19 mouse cellular contexts compared by ENCODE assay signal in genomic region chr3:92024541-92024940, GRCm38 (mm10). TPM values are rescaled to one million over a fixed set of nuclear protein-coding genes. Genes with fewer than 3 reads are reported as not detected.
DNase-seq lines count a peak whose midpoint lies in the region; ATAC-seq and TF ChIP-seq lines count a peak whose summit lies in the region.
"Not testable (repeated sequence)": the region's sequence is repeated elsewhere in the genome, so short reads cannot be mapped to it uniquely, and the experiment has no call there.
"Had no signal": no experiment of that assay in that cellular context is flagged by ENCODE, and none has a peak within 500 bp of the region (broad histone marks: within the 10 kb centered on the region; RNA-seq: fewer than 3 reads in every experiment).

No protein-coding gene starts in this region.

- not testable (repeated sequence) for H3K27me3 ChIP-seq in ES-Bruce4 (ENCODE audit: control insufficient read depth, insufficient read depth, low read length, poor library complexity, severe bottlenecking); forebrain, embryonic 12.5 days; heart, embryonic 13.5 days (replicated peaks); hindbrain, embryonic 14.5 days (ENCODE audit: control insufficient read depth, insufficient read depth, low read length); limb, embryonic 11.5 days (ENCODE audit: control insufficient read depth, insufficient read depth, low read length); midbrain, embryonic 12.5 days; neural tube, embryonic 15.5 days (replicated peaks)

- peak overlapping the region; percentile 0; the same call in 1 of the 2 replicates for H3K4me3 ChIP-seq in ES-Bruce4 (ENCODE audit: low read depth, low read length)
- H3K4me3 ChIP-seq in forebrain, embryonic 12.5 days (replicated peaks); hindbrain, embryonic 14.5 days (replicated peaks; ENCODE audit: low read length); limb, embryonic 11.5 days (ENCODE audit: low read depth, low read length); midbrain, embryonic 12.5 days; neural tube, embryonic 15.5 days (replicated peaks): not testable (repeated sequence)
- H3K4me3 ChIP-seq in heart, embryonic 13.5 days, result peak overlapping the region; percentile 21

- peak overlapping the region; percentile 29 for H3K4me2 ChIP-seq in forebrain, embryonic 12.5 days
- peak overlapping the region; percentile 57 for H3K4me2 ChIP-seq in heart, embryonic 13.5 days
- H3K4me2 ChIP-seq in hindbrain, embryonic 14.5 days (replicated peaks), result peak overlapping the region; percentile 29
- not testable (repeated sequence) for H3K4me2 ChIP-seq in limb, embryonic 11.5 days (ENCODE audit: low read depth, severe bottlenecking)
- peak overlapping the region; percentile 30; the same call in 1 of the 2 replicates for H3K4me2 ChIP-seq in midbrain, embryonic 12.5 days (replicated peaks)
- H3K4me2 ChIP-seq in neural tube, embryonic 15.5 days, result peak overlapping the region; percentile 39

- H3K36me3 ChIP-seq in ES-Bruce4 (ENCODE audit: control insufficient read depth, insufficient read depth, low read length, poor library complexity, severe bottlenecking); forebrain, embryonic 12.5 days (replicated peaks); heart, embryonic 13.5 days; hindbrain, embryonic 14.5 days (replicated peaks; ENCODE audit: control insufficient read depth, insufficient read depth); limb, embryonic 11.5 days (ENCODE audit: control insufficient read depth, insufficient read depth, low read length); midbrain, embryonic 12.5 days; neural tube, embryonic 15.5 days: not testable (repeated sequence)

- ATAC-seq in forebrain, embryonic 12.5 days (ENCODE audit: low FRiP score); heart, embryonic 13.5 days (ENCODE audit: extremely low read depth, insufficient number of reproducible peaks, low FRiP score, low TSS enrichment); hindbrain, embryonic 14.5 days (ENCODE audit: low FRiP score); limb, embryonic 11.5 days (ENCODE audit: insufficient number of reproducible peaks, low FRiP score, low TSS enrichment, low read depth); midbrain, embryonic 12.5 days (ENCODE audit: low FRiP score, low read depth): not testable (repeated sequence)
- 0 out of 2 replicates have a peak, but pooled peaks have one; percentile 28 for ATAC-seq in neural tube, embryonic 15.5 days (ENCODE audit: low FRiP score)

- 64% methylated on average over 24 of the region's 24 CpGs for WGBS in forebrain, embryonic 12.5 days
- 45% methylated on average over 24 of the region's 24 CpGs for WGBS in heart, embryonic 13.5 days
- 56% methylated on average over 24 of the region's 24 CpGs for WGBS in hindbrain, embryonic 14.5 days
- WGBS in limb, embryonic 11.5 days, result 57% methylated on average over 24 of the region's 24 CpGs
- 55% methylated on average over 24 of the region's 24 CpGs for WGBS in midbrain, embryonic 12.5 days
- 65% methylated on average over 24 of the region's 24 CpGs for WGBS in neural tube, embryonic 15.5 days

- DNase-seq in embryo, embryonic 11 days, result peak; percentile 2
- DNase-seq in hindbrain, embryonic 14.5 days (ENCODE audit: low spot score), result not testable (repeated sequence)
- DNase-seq in limb, embryonic 11.5 days (ENCODE audit: low spot score), result peak; percentile 21

- not testable (repeated sequence) for H3K4me1 ChIP-seq in ES-Bruce4 (ENCODE audit: control insufficient read depth, insufficient read depth, low read length); forebrain, embryonic 12.5 days; heart, embryonic 13.5 days; hindbrain, embryonic 14.5 days (replicated peaks; ENCODE audit: control insufficient read depth, insufficient read depth, low read length); limb, embryonic 11.5 days (ENCODE audit: control insufficient read depth, insufficient read depth, low read length); midbrain, embryonic 12.5 days; neural tube, embryonic 15.5 days

- TF ChIP-seq POLR2A in ES-Bruce4 (IDR thresholded peaks at IDR 0.05; ENCODE audit: insufficient read depth, low read length), result not testable (repeated sequence)

- not testable (repeated sequence) for H3K27ac ChIP-seq in ES-Bruce4 (ENCODE audit: insufficient read depth, low read length); forebrain, embryonic 12.5 days; heart, embryonic 13.5 days (replicated peaks); hindbrain, embryonic 14.5 days; limb, embryonic 11.5 days (replicated peaks; ENCODE audit: low read depth, low read length); midbrain, embryonic 12.5 days (replicated peaks); neural tube, embryonic 15.5 days (replicated peaks)

- TF ChIP-seq EP300 in ES-Bruce4 (IDR thresholded peaks at IDR 0.05; ENCODE audit: insufficient read depth, low read depth, low read length), result not testable (repeated sequence)

- H3K9me3 ChIP-seq in ES-Bruce4 (replicated peaks; ENCODE audit: control insufficient read depth, insufficient read depth, low read length, poor library complexity, severe bottlenecking); forebrain, embryonic 12.5 days; heart, embryonic 13.5 days; hindbrain, embryonic 14.5 days (ENCODE audit: control insufficient read depth, low read length); limb, embryonic 11.5 days (ENCODE audit: control insufficient read depth, low read length); midbrain, embryonic 12.5 days; neural tube, embryonic 15.5 days (replicated peaks): not testable (repeated sequence)

- TF ChIP-seq CTCF in ES-Bruce4 (IDR thresholded peaks at IDR 0.05; ENCODE audit: low read depth, low read length), result peak; percentile 7

- not testable (repeated sequence) for H3K9ac ChIP-seq in ES-Bruce4 (ENCODE audit: low read depth, poor library complexity, severe bottlenecking); forebrain, embryonic 12.5 days; heart, embryonic 13.5 days; hindbrain, embryonic 14.5 days; limb, embryonic 11.5 days (ENCODE audit: low read length); midbrain, embryonic 12.5 days (replicated peaks); neural tube, embryonic 15.5 days (replicated peaks)

RNA-seq across cellular contexts. Expression of gene Pglyrp3, which starts 10.2 kb away (rescaled TPM):
- not detected in 2 replicates for polyA plus RNA-seq in ES-Bruce4 (2011; ENCODE audit: insufficient read depth, insufficient read length, low read depth, missing spikeins)
- not detected in 2 replicates for polyA plus RNA-seq in forebrain, embryonic 12.5 days (2016; fragmentation: Nextera tagmentation; extraction: Ambion mirVana)
- polyA plus RNA-seq in heart, embryonic 13.5 days (2015; fragmentation: Nextera tagmentation; extraction: Ambion mirVana), result not detected in 2 replicates
- polyA plus RNA-seq in hindbrain, embryonic 14.5 days (2014; fragmentation: Nextera tagmentation; extraction: Ambion mirVana), result not detected in 2 replicates
- not detected in 2 replicates for polyA plus RNA-seq in limb, embryonic 11.5 days (2014; fragmentation: Nextera tagmentation; extraction: Ambion mirVana)
- not detected in 2 replicates for polyA plus RNA-seq in midbrain, embryonic 12.5 days (2016; fragmentation: Nextera tagmentation; extraction: Ambion mirVana)
- polyA plus RNA-seq in neural tube, embryonic 15.5 days (2015; fragmentation: Nextera tagmentation; extraction: Ambion mirVana), result not detected in 2 replicates
- polyA plus RNA-seq: activated CD4-positive, CD25-positive, alpha-beta regulatory T cell, adult 4 months; cortical plate, adult 2 months; erythroblast, embryonic 14.5 days; intestine, postnatal 0 days; kidney, embryonic 16.5 days; large intestine, adult 2 months; limb, embryonic 10.5 days; liver, embryonic 14.5 days; lung, embryonic 16.5 days; macrophage; midbrain, postnatal 0 days had no signal

RNA-seq across cellular contexts. Expression of gene Lor, which starts 58.4 kb away (rescaled TPM):
- polyA plus RNA-seq in ES-Bruce4 (2011; ENCODE audit: insufficient read depth, insufficient read length, low read depth, missing spikeins), result 0.34 and 0.38 TPM in 2 replicates
- 1.6 TPM in 2 replicates for polyA plus RNA-seq in forebrain, embryonic 12.5 days (2016; fragmentation: Nextera tagmentation; extraction: Ambion mirVana)
- polyA plus RNA-seq in heart, embryonic 13.5 days (2015; fragmentation: Nextera tagmentation; extraction: Ambion mirVana), result 0.34 and 0.52 TPM in 2 replicates
- 6.0 and 7.3 TPM in 2 replicates for polyA plus RNA-seq in hindbrain, embryonic 14.5 days (2014; fragmentation: Nextera tagmentation; extraction: Ambion mirVana)
- polyA plus RNA-seq in limb, embryonic 11.5 days (2014; fragmentation: Nextera tagmentation; extraction: Ambion mirVana), result 0.69 and 1.2 TPM in 2 replicates
- 2.7 and 3.1 TPM in 2 replicates for polyA plus RNA-seq in midbrain, embryonic 12.5 days (2016; fragmentation: Nextera tagmentation; extraction: Ambion mirVana)
- polyA plus RNA-seq in neural tube, embryonic 15.5 days (2015; fragmentation: Nextera tagmentation; extraction: Ambion mirVana), result 8.6 and 9.6 TPM in 2 replicates
- polyA plus RNA-seq: activated CD4-positive, CD25-positive, alpha-beta regulatory T cell, adult 4 months; erythroblast, embryonic 14.5 days; macrophage had no signal
